In the genomic region with DNA sequence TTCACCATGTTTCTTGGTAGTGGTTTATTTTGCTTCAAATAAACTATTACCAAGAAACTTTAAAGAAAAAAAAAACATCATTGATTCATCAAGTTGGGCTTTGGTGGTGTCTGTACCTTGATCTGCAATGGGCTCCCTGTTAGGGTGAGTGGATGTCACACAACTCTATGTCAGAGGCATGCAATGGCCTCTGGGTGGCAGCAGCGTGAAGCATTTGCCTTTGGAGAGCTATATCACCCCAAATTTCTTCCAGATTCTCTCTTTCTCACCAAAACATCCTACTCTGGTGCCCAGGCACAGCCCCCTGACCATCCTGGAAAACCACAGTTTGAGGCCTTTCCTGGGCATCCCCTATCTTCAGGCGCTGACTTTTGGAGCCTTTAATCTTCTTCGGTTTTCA, we compare ENCODE assay signal across 9 mouse cellular contexts. TPM values are rescaled to one million over a fixed set of nuclear protein-coding genes. Genes with fewer than 3 reads are reported as not detected.
DNase-seq lines count a peak whose midpoint lies in the region; ATAC-seq and TF ChIP-seq lines count a peak whose summit lies in the region.
"Had no signal": no experiment of that assay in that cellular context is flagged by ENCODE, and none has a peak within 500 bp of the region (broad histone marks: within the 10 kb centered on the region; RNA-seq: fewer than 3 reads in every experiment).

No protein-coding gene starts in this region.

- H3K9me3 ChIP-seq in forebrain, embryonic 14.5 days (replicated peaks; ENCODE audit: control insufficient read depth, low read length) = no peaks in the 10 kb centered on the region
- H3K9me3 ChIP-seq in forebrain, embryonic 12.5 days = no peaks in the 10 kb centered on the region
- H3K9me3 ChIP-seq in lung, postnatal 0 days (ENCODE audit: low read length) = no peaks in the 10 kb centered on the region
- H3K9me3 ChIP-seq: neural tube, embryonic 13.5 days had no signal

- no peaks in the 10 kb centered on the region for H3K4me1 ChIP-seq in forebrain, embryonic 14.5 days (ENCODE audit: control insufficient read depth, insufficient read depth, low read length)
- no peaks in the 10 kb centered on the region for H3K4me1 ChIP-seq in forebrain, embryonic 12.5 days
- H3K4me1 ChIP-seq in thymus, adult 2 months (replicated peaks; ENCODE audit: control insufficient read depth, insufficient read depth, low read length) = no peaks in the 10 kb centered on the region
- no peaks in the 10 kb centered on the region for H3K4me1 ChIP-seq in lung, postnatal 0 days (ENCODE audit: insufficient read depth, low read depth, low read length)
- H3K4me1 ChIP-seq: neural tube, embryonic 13.5 days had no signal

- peak; percentile 72 for DNase-seq in forebrain, embryonic 14.5 days (ENCODE audit: low spot score)
- peak; percentile 44 for DNase-seq in thymus, adult 2 months
- no peak for DNase-seq in thymus, adult 18-20 months
- peak; percentile 61 to 68 for DNase-seq in cerebellum, postnatal 14 days
- DNase-seq in kidney, postnatal 14 days = peak; percentile 54
- peak; percentile 48 for DNase-seq in lung, postnatal 0 days (ENCODE audit: low spot score)
- DNase-seq in thymus, postnatal 14 days = peak; percentile 46

- H3K4me3 ChIP-seq in forebrain, embryonic 14.5 days (ENCODE audit: low read depth, low read length) = no peak overlapping the region
- no peak overlapping the region for H3K4me3 ChIP-seq in forebrain, embryonic 12.5 days (replicated peaks)
- no peak overlapping the region for H3K4me3 ChIP-seq in thymus, adult 2 months (ENCODE audit: control insufficient read depth, insufficient read depth, low read length)
- H3K4me3 ChIP-seq in lung, postnatal 0 days (ENCODE audit: low read depth, low read length) = no peak overlapping the region
- H3K4me3 ChIP-seq: neural tube, embryonic 13.5 days had no signal

- no peak for TF ChIP-seq POLR2A in thymus, adult 2 months (IDR thresholded peaks at IDR 0.05; ENCODE audit: control insufficient read depth, extremely low read depth, insufficient read depth, low read length, poor library complexity)

- 44% methylated on average over 3 of the region's 3 CpGs for WGBS in forebrain, embryonic 14.5 days
- 44% methylated on average over 3 of the region's 3 CpGs for WGBS in forebrain, embryonic 12.5 days
- WGBS in thymus, adult 2 months = 47% methylated on average over 3 of the region's 3 CpGs
- 48% methylated on average over 3 of the region's 3 CpGs for WGBS in lung, postnatal 0 days

- no peak overlapping the region for H3K4me2 ChIP-seq in forebrain, embryonic 14.5 days (ENCODE audit: low read length)
- H3K4me2 ChIP-seq in forebrain, embryonic 12.5 days = no peak overlapping the region
- no peak overlapping the region for H3K4me2 ChIP-seq in lung, postnatal 0 days (replicated peaks; ENCODE audit: low read depth, low read length)
- H3K4me2 ChIP-seq: neural tube, embryonic 13.5 days had no signal

- H3K27ac ChIP-seq in forebrain, embryonic 14.5 days (ENCODE audit: low read depth, low read length) = no peak overlapping the region
- H3K27ac ChIP-seq in forebrain, embryonic 12.5 days = no peak overlapping the region
- H3K27ac ChIP-seq in thymus, adult 2 months (ENCODE audit: control insufficient read depth, insufficient read depth, low read length) = no peak overlapping the region
- no peak overlapping the region for H3K27ac ChIP-seq in lung, postnatal 0 days (ENCODE audit: low read length)
- H3K27ac ChIP-seq: neural tube, embryonic 13.5 days had no signal

- H3K9ac ChIP-seq in forebrain, embryonic 14.5 days (ENCODE audit: low read length) = no peak overlapping the region
- no peak overlapping the region for H3K9ac ChIP-seq in forebrain, embryonic 12.5 days
- H3K9ac ChIP-seq in lung, postnatal 0 days (replicated peaks; ENCODE audit: low read depth) = no peak overlapping the region
- H3K9ac ChIP-seq: neural tube, embryonic 13.5 days had no signal

- TF ChIP-seq EP300 in lung, postnatal 0 days (IDR thresholded peaks at IDR 0.05) = no peak

- H3K27me3 ChIP-seq in forebrain, embryonic 14.5 days (replicated peaks; ENCODE audit: control insufficient read depth, insufficient read depth, low read length) = no peaks in the 10 kb centered on the region
- 0 out of 2 replicates have a peak, but pooled peaks cover 2% of the 10 kb centered on the region for H3K27me3 ChIP-seq in forebrain, embryonic 12.5 days
- no peaks in the 10 kb centered on the region for H3K27me3 ChIP-seq in thymus, adult 2 months (ENCODE audit: control insufficient read depth, insufficient read depth, low read length)
- no peaks in the 10 kb centered on the region for H3K27me3 ChIP-seq in lung, postnatal 0 days (replicated peaks; ENCODE audit: insufficient read depth, low read length)
- H3K27me3 ChIP-seq: neural tube, embryonic 13.5 days had no signal

- ATAC-seq in forebrain, embryonic 14.5 days = no peak
- no peak for ATAC-seq in forebrain, embryonic 12.5 days (ENCODE audit: low FRiP score)
- peak; percentile 38; the same call in 1 of the 2 replicates for ATAC-seq in lung, postnatal 0 days

- H3K36me3 ChIP-seq in forebrain, embryonic 14.5 days (ENCODE audit: control insufficient read depth, insufficient read depth, low read length) = no peaks in the 10 kb centered on the region
- no peaks in the 10 kb centered on the region for H3K36me3 ChIP-seq in forebrain, embryonic 12.5 days (replicated peaks)
- H3K36me3 ChIP-seq in thymus, adult 2 months (ENCODE audit: control insufficient read depth, insufficient read depth, low read length) = no peaks in the 10 kb centered on the region
- H3K36me3 ChIP-seq in lung, postnatal 0 days (ENCODE audit: insufficient read depth, low read length) = no peaks in the 10 kb centered on the region
- H3K36me3 ChIP-seq: neural tube, embryonic 13.5 days had no signal

- TF ChIP-seq CTCF in thymus, adult 2 months (IDR thresholded peaks at IDR 0.05; ENCODE audit: borderline replicate concordance, control insufficient read depth, extremely low read depth, insufficient read depth, low read length, poor library complexity) = no peak
- peak; percentile 81 for TF ChIP-seq CTCF in lung, postnatal 0 days (IDR thresholded peaks at IDR 0.05)

RNA-seq across cellular contexts. Expression of gene Ireb2, which starts 33.0 kb away (rescaled TPM):
- 51.6 and 62.2 TPM in 2 replicates for polyA plus RNA-seq in forebrain, embryonic 14.5 days (2014; fragmentation: Nextera tagmentation; extraction: Ambion mirVana)
- 70.1 and 71.3 TPM in 2 replicates for polyA plus RNA-seq in forebrain, embryonic 12.5 days (2016; fragmentation: Nextera tagmentation; extraction: Ambion mirVana)
- polyA plus RNA-seq in thymus, adult 2 months (2012; rRNA removed) = 8.9 and 11.5 TPM in 2 replicates
- polyA plus RNA-seq in lung, postnatal 0 days (2015; fragmentation: Nextera tagmentation; extraction: Ambion mirVana) = 13.6 and 16.6 TPM in 2 replicates

Comparison
In these comparisons a context has a peak if more than half of its experiments do, and no peak if none do; other contexts are left out.
1. DNase-seq: peak in forebrain, embryonic 14.5 days (single experiment), thymus, adult 2 months (single experiment), cerebellum, postnatal 14 days (2 of 2), kidney, postnatal 14 days (single experiment), lung, postnatal 0 days (single experiment) and thymus, postnatal 14 days (single experiment); none in thymus, adult 18-20 months (0 of 2).